Mouse (Mus musculus) cortical plate, adult 2 months (tissue): ENCODE measurements around the gene Pfn1.
A peak's percentile ranks its signal among the peaks of the same experiment; 100 is the strongest.

Experiments
- CTCF ChIP-seq: fragments of 200-500 bp; IDR thresholded peaks from 2 replicates; pipeline ENCODE4 v1.5.1; 2011; ENCODE audit warnings: mild to moderate bottlenecking, control low read depth, low read length; ENCODE audit not compliant: insufficient read depth; ENCODE audit errors: extremely low read depth
- POLR2A ChIP-seq: fragments of 200-500 bp; IDR thresholded peaks from 2 replicates; pipeline ENCODE4 v1.6.1; 2011; ENCODE audit warnings: mild to moderate bottlenecking, low read length, control low read depth; ENCODE audit not compliant: insufficient read depth; ENCODE audit errors: extremely low read depth

GRCm38 (mm10) chr11:70625473-70625872, 29.0 kb downstream of the Pfn1 start:
- TF ChIP-seq CTCF (peak; percentile 62), POLR2A (no peak)
